Mouse (Mus musculus) intestine, embryonic 16.5 days (tissue): ENCODE data around the gene Tmsb15b2. TPM values are rescaled to one million over a fixed set of nuclear protein-coding genes. Genes with fewer than 3 reads are reported as not detected.

ENCODE experiments used
- polyA plus RNA-seq: library from polyadenylated mRNA; unstranded; fragments of >200 nt; fragmentation: Nextera tagmentation; extraction: Ambion mirVana; gene quantifications from 2 replicates; pipeline ENCODE4 v1.2.1, GENCODE M21; 2015

The Tmsb15b2 gene
- polyA plus RNA-seq, 1 experiment from 2014 or later, result 39.5 TPM

Other genes starting within 250 kb of the Tmsb15b2 start
- gene Morf4l2, start 231.8 kb downstream of the Tmsb15b2 start, polyA plus RNA-seq, result 417 and 440 TPM in 2 replicates
- gene Glra4, start 195.4 kb downstream of the Tmsb15b2 start, polyA plus RNA-seq, result not detected in 2 replicates
- 3.9 and 4.2 TPM in 2 replicates for gene Plp1, start 152.8 kb downstream of the Tmsb15b2 start, polyA plus RNA-seq
- 0.37 and 0.44 TPM in 2 replicates for gene Rab9b, start 106.7 kb downstream of the Tmsb15b2 start, polyA plus RNA-seq
- not detected in 2 replicates for gene H2bfm, start 48.2 kb downstream of the Tmsb15b2 start, polyA plus RNA-seq
- 3.9 TPM in 2 replicates for gene Tmsb15l, start 1.4 kb upstream of the Tmsb15b2 start, polyA plus RNA-seq
- 19.4 and 21.6 TPM in 2 replicates for gene Tmsb15b1, start 1.4 kb upstream of the Tmsb15b2 start, polyA plus RNA-seq
- gene Zcchc18, start 17.7 kb upstream of the Tmsb15b2 start, polyA plus RNA-seq, result 12.7 and 14.3 TPM in 2 replicates
- gene Slc25a53, start 62.8 kb upstream of the Tmsb15b2 start, polyA plus RNA-seq, result 5.1 and 6.7 TPM in 2 replicates
- gene Fam199x, start 74.1 kb upstream of the Tmsb15b2 start, polyA plus RNA-seq, result 3.7 TPM in 2 replicates
- not detected in 2 replicates for gene Esx1, start 146.6 kb upstream of the Tmsb15b2 start, polyA plus RNA-seq